Mouse (Mus musculus) stomach, embryonic 16.5 days (tissue): ENCODE measurements around the gene Ankle1. TPM values are rescaled to one million over a fixed set of nuclear protein-coding genes. Genes with fewer than 3 reads are reported as not detected.

Experiments used
- ATAC-seq: fragments of 200-750 bp; cut with Nextera tagmentation; 2 replicates; pipeline ENCODE4 v1.8.0; 2017; ENCODE audit warnings: moderate number of reproducible peaks, moderate TSS enrichment; ENCODE audit not compliant: insufficient read depth, low FRiP score
- H3K27ac ChIP-seq: fragments of 300-500 bp; sonication (generic); 2 replicates; pipeline ENCODE4 v1.5.1; 2014; ENCODE audit warnings: low read length
- H3K27me3 ChIP-seq: fragments of 300-500 bp; sonication (generic); 2 replicates; pipeline ENCODE4 v1.6.1; 2014; ENCODE audit warnings: low read length, control low read depth, mixed read lengths; ENCODE audit not compliant: control insufficient read depth, insufficient read depth
- H3K36me3 ChIP-seq: fragments of 300-500 bp; sonication (generic); 2 replicates; pipeline ENCODE4 v1.6.1; 2014; ENCODE audit warnings: low read length; ENCODE audit not compliant: control insufficient read depth, insufficient read depth
- H3K4me1 ChIP-seq: fragments of 300-500 bp; sonication (generic); 2 replicates; pipeline ENCODE4 v1.6.1; 2014; ENCODE audit warnings: low read length, control low read depth, mixed read lengths; ENCODE audit not compliant: control insufficient read depth, insufficient read depth
- H3K4me2 ChIP-seq: fragments of 300-500 bp; sonication (generic); 2 replicates; pipeline ENCODE4 v1.6.1; 2014; ENCODE audit warnings: low read depth, low read length, mixed read lengths
- H3K4me3 ChIP-seq: fragments of 300-500 bp; sonication (generic); replicated peaks from 2 replicates; pipeline ENCODE4 v1.5.1; 2014; ENCODE audit warnings: mild to moderate bottlenecking, low read length
- H3K9ac ChIP-seq: fragments of 300-500 bp; sonication (generic); 2 replicates; pipeline ENCODE4 v1.6.1; 2014; ENCODE audit warnings: low read length
- H3K9me3 ChIP-seq: fragments of 300-500 bp; sonication (generic); replicated peaks from 2 replicates; pipeline ENCODE4 v1.6.1; 2016; ENCODE audit warnings: low read length, control low read depth; ENCODE audit not compliant: control insufficient read depth
- WGBS: fragments of 180-500 bp; shearing (Covaris S2); extraction: QIAGEN DNeasy Blood & Tissue Kit; methylation state at CpG from one replicate; pipeline ENCODE4 v1.1.7; 2014; 5-methylcytosine and 5-hydroxymethylcytosine counted together
- polyA plus RNA-seq: library from polyadenylated mRNA; unstranded; fragments of >200 nt; fragmentation: Nextera tagmentation; extraction: Ambion mirVana; gene quantifications from 2 replicates; pipeline ENCODE4 v1.2.1, GENCODE M21; 2015

The Ankle1 gene
- 38.7 and 42.5 TPM in 2 replicates for polyA plus RNA-seq

DNA sequence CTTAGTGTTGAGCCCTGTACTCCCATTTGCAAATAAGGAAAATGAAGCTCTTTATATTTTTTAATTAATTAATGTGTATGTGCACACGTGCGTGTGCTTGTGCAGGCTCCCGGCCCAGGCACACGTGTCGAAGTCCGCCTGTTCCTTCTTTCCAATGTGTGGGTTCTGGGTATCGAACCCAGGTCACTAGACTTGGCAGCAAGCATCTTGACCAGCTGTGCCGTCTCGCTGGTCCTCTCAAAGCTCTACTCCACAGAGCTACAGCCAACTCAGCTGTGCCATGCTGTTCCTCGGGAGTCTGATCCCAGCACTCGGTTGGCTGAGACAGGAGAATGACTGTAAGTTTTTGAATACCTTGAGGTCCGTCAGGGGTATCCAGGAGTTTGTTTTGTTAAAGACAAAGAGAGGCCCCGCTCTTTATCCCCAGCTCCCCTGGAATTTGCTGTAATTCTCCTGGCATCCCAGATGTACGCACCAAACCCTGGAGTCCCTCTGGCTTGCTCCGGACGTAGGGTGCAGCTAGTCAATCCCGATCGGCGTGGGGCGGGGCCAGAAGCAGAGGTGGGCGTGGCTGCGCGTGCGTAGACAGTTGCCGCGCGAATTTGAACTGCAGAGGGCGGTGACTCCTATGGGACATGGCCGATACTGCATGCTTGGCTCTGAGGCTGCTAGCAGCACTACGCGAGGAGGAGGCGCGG is at the start of gene Ankle1:
Gene Ankle1, plus strand, starts transcription at position 610 of the 698 bp plus-strand sequence.
- H3K9me3 ChIP-seq, result no peaks in the 10 kb centered on the region
- WGBS, result 15% methylated on average over 33 of the region's 33 CpGs
- H3K4me1 ChIP-seq, result peaks cover 20% of the 10 kb centered on the region

DNA sequence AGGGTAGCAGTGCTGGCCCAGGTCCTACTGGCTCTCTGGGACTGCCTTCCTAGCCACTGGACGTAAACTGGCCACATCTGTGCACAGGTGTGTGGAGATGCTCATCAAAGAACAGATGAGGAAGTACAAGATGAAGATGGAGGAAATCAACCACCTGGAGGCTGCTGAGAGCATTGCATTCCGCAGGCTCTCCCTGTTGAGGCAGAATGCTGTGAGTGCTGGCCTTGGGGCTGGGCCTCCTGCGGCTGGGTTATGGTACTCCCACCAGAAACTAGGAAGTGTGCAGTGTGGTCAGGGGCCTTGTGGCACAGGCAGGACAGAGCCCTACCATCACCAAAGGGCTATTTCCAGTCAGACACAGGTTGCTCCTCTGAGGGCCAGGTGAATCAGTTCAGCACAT is 47.8 kb upstream of the Ankle1 start:
- Histone ChIP-seq H3K4me3 (no peak overlapping the region), H3K27ac (no peak overlapping the region), H3K4me2 (no peak overlapping the region), H3K27me3 (no peaks in the 10 kb centered on the region), H3K36me3 (peaks cover 25% of the 10 kb centered on the region), H3K4me1 (no peaks in the 10 kb centered on the region), H3K9ac (no peak overlapping the region), H3K9me3 (no peaks in the 10 kb centered on the region)
- ATAC-seq, result no peak
- 75% methylated on average over 3 of the region's 3 CpGs for WGBS

More for the DNA sequence above, at the start of gene Ankle1:
- H3K4me3 ChIP-seq, result peak within 1 kb of the TSS; percentile 78
- peak within 1 kb of the TSS; percentile 81 for H3K9ac ChIP-seq
- peak; percentile 91 for ATAC-seq
- peak within 1 kb of the TSS; percentile 96 for H3K4me2 ChIP-seq
- peak within 1 kb of the TSS; percentile 73 for H3K27ac ChIP-seq
- H3K36me3 ChIP-seq, result peaks cover 24% of the 10 kb centered on the region; the same call in 1 of the 2 replicates
- H3K27me3 ChIP-seq, result no peaks in the 10 kb centered on the region

DNA sequence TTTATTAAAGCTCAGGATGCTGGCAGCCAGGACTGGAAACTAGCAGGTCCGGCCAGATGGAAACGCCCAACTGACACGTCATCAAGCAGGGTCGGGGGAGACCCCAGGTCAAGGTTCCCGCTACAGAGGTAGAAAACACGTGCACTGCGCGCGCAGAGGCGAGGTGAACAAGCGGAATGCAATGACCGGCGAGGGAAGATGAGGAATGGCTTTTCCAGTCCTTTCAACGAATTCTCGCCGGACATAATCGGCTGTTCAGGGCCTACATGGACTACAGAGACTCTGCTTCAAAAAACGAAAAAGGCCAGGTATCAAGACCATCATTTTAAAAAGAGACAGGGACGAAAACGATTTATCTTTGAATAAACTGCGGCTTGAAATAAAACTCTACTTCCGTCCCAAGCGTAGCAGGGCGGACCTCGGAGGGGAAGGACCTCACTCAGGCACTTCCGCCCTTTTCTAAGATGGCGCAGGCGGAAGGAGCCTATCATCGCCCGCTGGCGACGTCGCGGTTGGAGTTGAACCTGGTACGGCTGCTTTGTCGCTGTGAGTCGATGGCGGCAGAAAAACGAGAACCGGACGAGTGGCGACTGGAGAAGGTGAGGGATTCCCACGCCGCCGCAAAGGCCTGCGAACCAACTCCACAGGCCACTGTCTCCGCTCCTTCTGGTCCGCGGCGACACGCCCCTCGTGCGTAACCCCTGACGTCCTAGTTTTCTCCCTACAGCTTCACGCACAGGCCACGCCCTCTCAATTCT is 38.9 kb upstream of the Ankle1 start, which contains the start of gene Use1:
Gene Use1, plus strand, starts transcription at position 78 of the 758 bp plus-strand sequence.
- H3K36me3 ChIP-seq, result no peaks in the 10 kb centered on the region
- ATAC-seq, result peak; percentile 89
- peak within 1 kb of the TSS; percentile 83 for H3K9ac ChIP-seq
- no peaks in the 10 kb centered on the region for H3K9me3 ChIP-seq
- peak within 1 kb of the TSS; percentile 69 for H3K4me3 ChIP-seq
- H3K4me1 ChIP-seq, result peaks cover 15% of the 10 kb centered on the region
- H3K4me2 ChIP-seq, result peak within 1 kb of the TSS; percentile 78
- peak within 1 kb of the TSS; percentile 92 for H3K27ac ChIP-seq
- under 1% methylated on average over 56 of the region's 56 CpGs for WGBS
- H3K27me3 ChIP-seq, result no peaks in the 10 kb centered on the region

DNA sequence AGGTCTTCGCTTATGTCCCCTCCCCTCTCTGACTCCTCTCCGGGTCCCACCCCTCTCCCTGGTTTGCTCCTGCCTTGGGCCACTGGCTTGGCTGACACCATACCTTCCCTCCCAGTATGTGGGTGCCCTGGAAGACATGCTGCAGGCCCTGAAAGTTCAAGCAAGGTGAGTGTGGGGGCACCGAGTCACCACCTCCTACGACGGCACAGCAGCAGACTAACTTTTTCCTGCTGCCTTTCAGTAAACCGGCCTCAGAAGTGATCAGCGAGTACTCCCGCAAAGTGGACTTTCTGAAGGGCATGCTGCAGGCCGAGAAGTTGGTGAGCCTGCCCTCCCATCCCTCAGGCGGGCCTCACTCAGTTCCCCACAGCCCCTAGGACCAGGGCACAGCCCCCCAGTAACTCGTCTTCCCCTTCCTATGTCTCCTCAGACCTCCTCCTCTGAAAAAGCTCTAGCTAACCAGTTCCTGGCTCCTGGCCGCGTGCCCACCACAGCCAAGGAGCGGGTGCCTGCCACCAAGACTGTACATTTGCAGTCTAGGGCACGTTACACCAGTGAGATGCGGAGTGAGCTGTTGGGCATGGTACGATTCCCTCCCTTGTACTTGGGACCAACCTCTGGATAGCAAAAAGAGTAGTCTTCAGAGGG is 38.2 kb upstream of the Ankle1 start:
- WGBS, result 35% methylated on average over 17 of the region's 17 CpGs

DNA sequence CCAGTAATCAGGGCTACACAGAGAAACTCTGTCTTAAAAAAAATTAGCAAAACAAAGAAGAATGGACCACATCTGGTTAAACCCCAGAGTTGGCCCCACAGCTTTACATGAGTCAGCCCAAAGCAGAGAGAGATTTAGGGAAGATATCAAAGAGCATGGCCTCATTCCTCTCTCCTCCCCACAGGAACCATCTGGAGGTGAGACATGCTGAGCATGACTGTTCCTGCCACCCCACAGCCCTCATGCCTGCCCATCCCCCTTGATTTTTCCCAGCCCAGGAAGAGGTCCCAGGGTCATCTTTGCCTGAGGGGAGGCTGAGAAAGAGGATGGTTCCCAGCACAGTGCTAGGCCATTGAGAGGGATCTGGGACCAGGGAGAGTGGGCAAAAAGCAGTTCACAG is 37.4 kb upstream of the Ankle1 start:
- no peaks in the 10 kb centered on the region for H3K9me3 ChIP-seq
- H3K4me1 ChIP-seq, result peaks cover 15% of the 10 kb centered on the region
- H3K4me2 ChIP-seq, result no peak overlapping the region
- no peaks in the 10 kb centered on the region for H3K36me3 ChIP-seq
- no peak for ATAC-seq
- no peak overlapping the region for H3K4me3 ChIP-seq
- H3K9ac ChIP-seq, result peak overlapping the region; percentile 83; the same call in 1 of the 2 replicates
- peak overlapping the region; percentile 92; the same call in 1 of the 2 replicates for H3K27ac ChIP-seq
- no peaks in the 10 kb centered on the region for H3K27me3 ChIP-seq

More for the DNA sequence above, 38.2 kb upstream of the Ankle1 start:
- Histone ChIP-seq H3K36me3 (no peaks in the 10 kb centered on the region), H3K4me1 (peaks cover 15% of the 10 kb centered on the region), H3K4me2 (peak overlapping the region; percentile 78), H3K9me3 (no peaks in the 10 kb centered on the region), H3K9ac (peak overlapping the region; percentile 83), H3K27ac (peak overlapping the region; percentile 92), H3K4me3 (peak overlapping the region; percentile 69), H3K27me3 (no peaks in the 10 kb centered on the region)
- ATAC-seq, result no peak

DNA sequence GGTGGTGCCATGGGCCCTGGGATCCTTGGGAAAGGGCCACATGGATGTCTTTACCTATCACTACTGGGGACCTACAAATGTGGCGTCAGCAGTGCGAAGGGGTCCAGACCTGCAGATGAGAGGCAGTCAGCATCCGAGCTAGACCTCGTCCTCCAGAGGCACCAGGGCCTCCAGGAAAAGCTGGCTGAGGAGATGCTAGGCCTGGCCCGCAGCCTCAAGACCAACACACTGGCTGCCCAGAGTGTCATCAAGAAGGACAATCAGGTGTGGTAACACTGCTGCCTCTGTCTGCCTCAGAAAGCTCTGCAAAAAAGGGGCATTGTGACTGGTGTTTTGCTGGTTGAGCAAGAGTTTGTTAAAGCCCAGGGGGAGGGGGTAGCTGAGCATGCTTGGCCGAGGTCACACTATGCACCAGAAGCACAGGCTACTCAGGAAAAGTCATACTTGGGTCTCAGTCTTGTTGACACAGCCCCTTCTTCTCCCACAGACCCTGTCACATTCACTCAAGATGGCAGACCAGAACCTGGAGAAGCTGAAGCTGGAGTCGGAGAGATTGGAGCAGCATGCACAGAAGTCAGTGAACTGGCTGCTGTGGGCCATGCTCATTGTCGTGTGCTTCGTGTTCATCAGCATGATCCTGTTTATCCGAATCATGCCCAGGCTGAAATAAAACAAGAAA is 36.6 kb upstream of the Ankle1 start:
- ATAC-seq, result no peak

DNA sequence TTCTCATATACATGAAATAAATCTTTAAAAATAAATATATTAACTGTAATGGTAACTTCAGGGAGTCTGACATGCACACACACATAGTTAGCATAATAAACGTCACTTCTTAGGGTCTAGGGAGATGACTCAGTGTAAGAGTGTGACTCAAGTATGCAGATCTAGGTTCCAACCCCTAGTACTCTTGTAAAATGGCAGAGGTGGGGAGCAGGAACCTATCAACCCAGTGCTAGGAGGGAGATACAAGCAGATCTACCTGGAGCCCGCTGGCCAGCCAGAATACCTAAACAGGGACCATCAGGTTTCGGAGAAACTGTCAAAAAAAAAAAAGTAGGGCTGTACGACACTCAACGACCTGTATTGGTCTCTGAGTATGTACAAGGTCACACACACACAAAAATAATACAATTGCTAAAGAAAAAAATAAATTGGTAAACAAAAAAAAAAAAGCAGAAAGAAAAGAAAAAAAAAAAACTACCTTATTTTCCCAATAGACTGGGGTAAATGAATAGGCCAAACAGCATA is 35.0 kb upstream of the Ankle1 start:
- Histone ChIP-seq H3K9ac (peak overlapping the region; percentile 81), H3K9me3 (no peaks in the 10 kb centered on the region), H3K27me3 (no peaks in the 10 kb centered on the region), H3K4me2 (peak overlapping the region; percentile 55), H3K4me3 (peak overlapping the region; percentile 80), H3K36me3 (peaks cover 5% of the 10 kb centered on the region; the same call in 1 of the 2 replicates), H3K27ac (peak overlapping the region; percentile 32; the same call in 1 of the 2 replicates), H3K4me1 (peaks cover 21% of the 10 kb centered on the region)
- no peak for ATAC-seq
- 17% methylated on average over 5 of the region's 5 CpGs for WGBS

More for the DNA sequence above, 36.6 kb upstream of the Ankle1 start:
- Histone ChIP-seq H3K27ac (no peak overlapping the region), H3K27me3 (no peaks in the 10 kb centered on the region), H3K4me1 (peaks cover 15% of the 10 kb centered on the region), H3K9ac (no peak overlapping the region), H3K4me2 (no peak overlapping the region), H3K4me3 (no peak overlapping the region), H3K9me3 (no peaks in the 10 kb centered on the region), H3K36me3 (peaks cover 5% of the 10 kb centered on the region; the same call in 1 of the 2 replicates)
- 93% methylated on average over 10 of the region's 10 CpGs for WGBS

DNA sequence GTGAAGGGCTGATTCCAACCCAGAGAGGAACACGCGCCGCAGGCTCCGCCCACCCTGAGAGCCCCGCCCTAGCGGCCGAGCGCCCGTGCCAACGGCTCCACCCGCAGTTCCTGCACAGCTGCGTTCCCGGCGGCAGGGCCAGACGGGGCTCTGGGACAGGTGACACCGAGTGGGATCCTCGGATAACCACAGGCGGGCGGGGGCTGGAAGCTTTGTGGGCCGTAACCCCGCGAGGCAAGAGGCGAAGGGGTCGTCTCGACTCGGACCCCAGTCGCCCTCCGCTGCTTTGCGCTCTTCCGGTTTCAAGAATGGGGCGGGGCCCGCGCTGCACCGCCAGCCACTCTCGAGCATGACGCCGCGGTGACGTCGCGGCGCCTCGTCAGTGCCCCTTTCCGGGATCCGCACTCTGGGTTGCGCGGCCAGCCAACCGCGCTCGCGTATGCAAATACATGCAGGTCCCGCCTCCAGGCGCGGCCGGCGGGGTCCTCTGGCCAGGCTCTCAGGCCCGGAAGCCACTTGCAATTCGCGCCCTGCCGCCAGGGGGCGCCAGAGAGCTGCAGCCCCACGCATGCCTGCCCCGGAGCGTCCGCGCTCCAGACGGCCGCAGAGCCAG is 34.5 kb upstream of the Ankle1 start, which contains the start of gene Ocel1:
Gene Ocel1, plus strand, starts transcription at position 63 of the 613 bp plus-strand sequence.
- Histone ChIP-seq H3K36me3 (peaks cover 5% of the 10 kb centered on the region; the same call in 1 of the 2 replicates), H3K27me3 (no peaks in the 10 kb centered on the region), H3K27ac (peak within 1 kb of the TSS; percentile 92), H3K4me2 (peak within 1 kb of the TSS; percentile 55), H3K9me3 (no peaks in the 10 kb centered on the region), H3K4me3 (peak within 1 kb of the TSS; percentile 80), H3K4me1 (peaks cover 27% of the 10 kb centered on the region), H3K9ac (peak within 1 kb of the TSS; percentile 81)
- under 1% methylated on average over 68 of the region's 68 CpGs for WGBS
- ATAC-seq, result peak; percentile 88
